In the genomic region with DNA sequence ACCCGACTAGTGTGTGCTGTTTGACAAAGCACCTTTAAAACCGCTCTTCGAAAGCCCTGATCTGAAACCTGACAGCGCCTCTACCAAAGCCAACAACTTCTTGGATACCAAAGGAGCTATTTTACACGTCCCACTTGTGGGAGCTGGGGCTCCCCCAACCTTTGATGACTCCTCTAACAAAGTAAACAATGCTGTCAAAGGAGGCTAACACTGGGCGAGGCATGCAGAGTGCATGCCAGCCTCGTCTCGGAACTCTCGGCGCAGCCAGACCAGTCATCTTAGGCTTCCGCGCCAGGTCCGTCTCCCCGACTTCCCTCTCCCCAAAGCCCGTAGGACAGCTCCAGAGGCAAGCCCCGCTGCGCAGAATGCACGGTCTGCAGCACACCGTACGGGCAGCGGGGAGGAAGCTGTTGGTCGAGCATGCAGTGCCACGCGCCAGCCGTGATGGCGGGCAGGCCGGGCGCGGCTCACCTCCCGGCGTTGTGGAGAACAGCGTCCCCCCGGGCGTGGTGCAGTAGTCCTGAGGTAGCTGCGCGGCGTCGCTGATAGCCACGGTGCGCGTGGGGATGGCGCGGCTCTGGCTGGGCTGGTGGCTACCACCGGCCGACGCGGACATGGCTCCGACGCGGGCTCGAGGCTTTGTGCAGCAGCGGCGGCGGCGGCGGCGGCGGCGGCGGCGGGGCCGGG, we compare ENCODE assay signal across 7 mouse cellular contexts. TPM values are rescaled to one million over a fixed set of nuclear protein-coding genes. Genes with fewer than 3 reads are reported as not detected.
DNase-seq lines count a peak whose midpoint lies in the region; ATAC-seq lines count a peak whose summit lies in the region.

No protein-coding gene starts in this region.

- DNase-seq in adrenal gland, adult 18-20 months (ENCODE audit: low spot score in 2 of 2), result peak; percentile 42 to 43
- peak; percentile 53 for DNase-seq in gastrocnemius, postnatal 14 days
- DNase-seq in midbrain, embryonic 11.5 days (ENCODE audit: low spot score, missing footprints), result peak; percentile 93
- DNase-seq in spleen, adult 12 weeks (ENCODE audit: low spot score), result peak; percentile 44

- no peaks in the 10 kb centered on the region for H3K36me3 ChIP-seq in intestine, embryonic 16.5 days (ENCODE audit: control insufficient read depth, insufficient read depth, low read length)
- peaks cover 29% of the 10 kb centered on the region; the same call in 1 of the 2 replicates for H3K36me3 ChIP-seq in limb, embryonic 12.5 days
- 0 out of 2 replicates have a peak, but pooled peaks cover 2% of the 10 kb centered on the region for H3K36me3 ChIP-seq in midbrain, embryonic 11.5 days (ENCODE audit: control insufficient read depth, insufficient read depth, low read length)

- H3K4me2 ChIP-seq in intestine, embryonic 16.5 days (ENCODE audit: low read depth, low read length), result peak overlapping the region; percentile 84
- peak overlapping the region; percentile 83 for H3K4me2 ChIP-seq in limb, embryonic 12.5 days
- H3K4me2 ChIP-seq in midbrain, embryonic 11.5 days, result peak overlapping the region; percentile 93

- peaks cover 31% of the 10 kb centered on the region for H3K4me1 ChIP-seq in intestine, embryonic 16.5 days (ENCODE audit: control insufficient read depth, insufficient read depth, low read length)
- H3K4me1 ChIP-seq in limb, embryonic 12.5 days (replicated peaks), result peaks cover 32% of the 10 kb centered on the region
- peaks cover 17% of the 10 kb centered on the region for H3K4me1 ChIP-seq in midbrain, embryonic 11.5 days (ENCODE audit: control insufficient read depth, insufficient read depth, low read length)

- peak overlapping the region; percentile 78 for H3K27ac ChIP-seq in intestine, embryonic 16.5 days (ENCODE audit: low read length)
- H3K27ac ChIP-seq in limb, embryonic 12.5 days, result peak overlapping the region; percentile 80
- peak overlapping the region; percentile 48 for H3K27ac ChIP-seq in midbrain, embryonic 11.5 days (ENCODE audit: low read depth, low read length)

- H3K27me3 ChIP-seq in intestine, embryonic 16.5 days (replicated peaks; ENCODE audit: control insufficient read depth, insufficient read depth, low read length), result no peaks in the 10 kb centered on the region
- H3K27me3 ChIP-seq in limb, embryonic 12.5 days, result no peaks in the 10 kb centered on the region
- no peaks in the 10 kb centered on the region for H3K27me3 ChIP-seq in midbrain, embryonic 11.5 days (ENCODE audit: control insufficient read depth, insufficient read depth, low read length)

- H3K9ac ChIP-seq in intestine, embryonic 16.5 days (ENCODE audit: low read depth, low read length), result peak overlapping the region; percentile 96
- H3K9ac ChIP-seq in limb, embryonic 12.5 days (replicated peaks), result peak overlapping the region; percentile 93
- peak overlapping the region; percentile 93 for H3K9ac ChIP-seq in midbrain, embryonic 11.5 days (ENCODE audit: low read length)

- peak overlapping the region; percentile 100 for H3K4me3 ChIP-seq in intestine, embryonic 16.5 days (ENCODE audit: low read length)
- H3K4me3 ChIP-seq in limb, embryonic 12.5 days (replicated peaks), result peak overlapping the region; percentile 99
- H3K4me3 ChIP-seq in midbrain, embryonic 11.5 days (ENCODE audit: low read depth, low read length), result peak overlapping the region; percentile 88

- intact Hi-C loops in gastrocnemius, postnatal 14 days (cut with DNase I; ENCODE audit: low total_unique reads), result no loop called here

- under 1% methylated on average over 53 of the region's 62 CpGs for WGBS in intestine, embryonic 16.5 days
- under 1% methylated on average over 62 of the region's 62 CpGs for WGBS in limb, embryonic 12.5 days
- WGBS in midbrain, embryonic 11.5 days, result under 1% methylated on average over 51 of the region's 62 CpGs

- H3K9me3 ChIP-seq in intestine, embryonic 16.5 days (ENCODE audit: control insufficient read depth, low read length), result no peaks in the 10 kb centered on the region
- no peaks in the 10 kb centered on the region for H3K9me3 ChIP-seq in limb, embryonic 12.5 days
- H3K9me3 ChIP-seq in midbrain, embryonic 11.5 days (ENCODE audit: control insufficient read depth, low read length), result no peaks in the 10 kb centered on the region

- peak; percentile 12; the same call in 1 of the 2 replicates for ATAC-seq in common myeloid progenitor, adult 5-6 weeks (replicated peaks; ENCODE audit: low read depth, poor library complexity, severe bottlenecking)
- peak; percentile 66 for ATAC-seq in intestine, embryonic 16.5 days
- ATAC-seq in limb, embryonic 12.5 days (ENCODE audit: insufficient number of reproducible peaks, insufficient read depth, low FRiP score, low TSS enrichment, low read depth), result peak; percentile 32
- peak; percentile 72 for ATAC-seq in midbrain, embryonic 11.5 days (ENCODE audit: low FRiP score)

RNA-seq across cellular contexts. Expression of a gene that starts 0.4 kb away (rescaled TPM):
- 100 to 1,000 TPM; 111 to 113 TPM for total RNA-seq in adrenal gland, adult 18-20 months (2021)
- 17.7 and 29.8 TPM in 2 replicates for total RNA-seq in common myeloid progenitor, adult 5-6 weeks (2017)
- total RNA-seq in gastrocnemius, postnatal 14 days (2021), result 10 to 100 TPM; 86.6 to 88.9 TPM
- polyA plus RNA-seq in intestine, embryonic 16.5 days (2015; fragmentation: Nextera tagmentation; extraction: Ambion mirVana), result 59.6 and 64.1 TPM in 2 replicates
- polyA plus RNA-seq in limb, embryonic 12.5 days (2016; fragmentation: Nextera tagmentation; extraction: Ambion mirVana), result 60.2 and 72.2 TPM in 2 replicates
- 30.4 and 32.6 TPM in 2 replicates for polyA plus RNA-seq in midbrain, embryonic 11.5 days (2014; fragmentation: Nextera tagmentation; extraction: Ambion mirVana)

RNA-seq across cellular contexts. Expression of a gene that starts 23.5 kb away (rescaled TPM):
- total RNA-seq in adrenal gland, adult 18-20 months (2021), result 10 to 100 TPM in 1 of 2 experiments, 1 to 10 TPM in 1; 7.4 to 15.9 TPM
- 3.6 and 6.9 TPM in 2 replicates for total RNA-seq in common myeloid progenitor, adult 5-6 weeks (2017)
- 10 to 100 TPM; 79.9 to 82.2 TPM for total RNA-seq in gastrocnemius, postnatal 14 days (2021)
- 5.8 TPM in 2 replicates for polyA plus RNA-seq in intestine, embryonic 16.5 days (2015; fragmentation: Nextera tagmentation; extraction: Ambion mirVana)
- 11.3 and 11.6 TPM in 2 replicates for polyA plus RNA-seq in limb, embryonic 12.5 days (2016; fragmentation: Nextera tagmentation; extraction: Ambion mirVana)
- 9.8 and 11.3 TPM in 2 replicates for polyA plus RNA-seq in midbrain, embryonic 11.5 days (2014; fragmentation: Nextera tagmentation; extraction: Ambion mirVana)

RNA-seq across cellular contexts. Expression of a gene that starts 34.3 kb away (rescaled TPM):
- not detected for total RNA-seq in adrenal gland, adult 18-20 months (2021)
- total RNA-seq in common myeloid progenitor, adult 5-6 weeks (2017), result not detected in 2 replicates
- total RNA-seq in gastrocnemius, postnatal 14 days (2021), result under 1 TPM in 1 of 2 experiments, not detected in 1; 0.10 TPM
- polyA plus RNA-seq in intestine, embryonic 16.5 days (2015; fragmentation: Nextera tagmentation; extraction: Ambion mirVana), result 0.15 and 0.16 TPM in 2 replicates
- polyA plus RNA-seq in limb, embryonic 12.5 days (2016; fragmentation: Nextera tagmentation; extraction: Ambion mirVana), result 0.26 TPM in 1 of 2 replicates, not detected in the other
- polyA plus RNA-seq in midbrain, embryonic 11.5 days (2014; fragmentation: Nextera tagmentation; extraction: Ambion mirVana), result 0.10 TPM in 1 of 2 replicates, not detected in the other

Comparison
In these comparisons a context has a peak if more than half of its experiments do, and no peak if none do; other contexts are left out.
1. Peak in every context shown above with its lines: DNase-seq, ATAC-seq, H3K4me3 ChIP-seq and H3K27ac ChIP-seq.
2. DNase-seq: peak in every context shown above with its lines; median percentile 93 in midbrain, embryonic 11.5 days; 53 in gastrocnemius, postnatal 14 days; 44 in spleen, adult 12 weeks; 42 in adrenal gland, adult 18-20 months.
3. ATAC-seq: peak in every context shown above with its lines; median percentile 72 in midbrain, embryonic 11.5 days; 66 in intestine, embryonic 16.5 days; 32 in limb, embryonic 12.5 days; 12 in common myeloid progenitor, adult 5-6 weeks.
4. RNA of a gene that starts 23.5 kb away (total RNA-seq): 79.9 to 82.2 TPM in gastrocnemius, postnatal 14 days; 7.4 to 15.9 TPM in adrenal gland, adult 18-20 months and 3.6 to 6.9 TPM in common myeloid progenitor, adult 5-6 weeks; every median in the first group is over 4 times any median in the second.